Mouse (Mus musculus) CH12.LX (cell line): Measurements from ENCODE around the gene Rapgef2. TPM values are rescaled to one million over a fixed set of nuclear protein-coding genes. Genes with fewer than 3 reads are reported as not detected.

Experiments used
- DNase-seq: peaks from one replicate; pipeline ENCODE4 v3.0.0-alpha.2; 2013; ENCODE audit errors: extremely low read depth
- H3K27ac ChIP-seq: 2 replicates; pipeline ENCODE4 v1.5.1; 2012; ENCODE audit warnings: low read depth, mild to moderate bottlenecking, control low read depth, moderate library complexity; ENCODE audit not compliant: insufficient read depth
- H3K27me3 ChIP-seq: replicated peaks from 2 replicates; pipeline ENCODE3; 2012; ENCODE audit warnings: inconsistent platforms
- H3K36me3 ChIP-seq, 2 experiments: replicated peaks in 1 of 2; 2 replicates each; pipeline versions ENCODE3 to v1.6.1; 2012; ENCODE audit warnings: inconsistent platforms in 1 of 2, low read length in 1 of 2, mild to moderate bottlenecking in 1 of 2, mixed read lengths in 1 of 2, moderate library complexity in 1 of 2; ENCODE audit not compliant: control insufficient read depth in 1 of 2, insufficient read depth in 1 of 2
- H3K4me1 ChIP-seq, 2 experiments: 2 replicates each; pipeline ENCODE4 v1.6.1; 2012; ENCODE audit warnings: inconsistent platforms in 1 of 2, moderate library complexity in 1 of 2; ENCODE audit not compliant: insufficient read depth in 2 of 2, control insufficient read depth in 1 of 2
- H3K4me2 ChIP-seq: 2 replicates; pipeline ENCODE4 v1.6.1; 2012; ENCODE audit warnings: low read depth, mild to moderate bottlenecking, control low read depth; ENCODE audit not compliant: poor library complexity, insufficient read depth, severe bottlenecking
- H3K4me3 ChIP-seq, 3 experiments: fragments of 150-350 bp in 1 of 3; sonication (generic) in 1 of 3; replicated peaks in 1 of 3; 2 replicates each; pipeline versions ENCODE3 to v1.5.1; 2011 to 2012; ENCODE audit warnings: low read depth in 2 of 3, low read length in 2 of 3, mild to moderate bottlenecking in 2 of 3, moderate library complexity in 2 of 3, control low read depth in 1 of 3, improper control_type of control experiment in 1 of 3, inconsistent platforms in 1 of 3, mixed read lengths in 1 of 3; ENCODE audit not compliant: poor library complexity in 1 of 3
- H3K79me2 ChIP-seq: replicated peaks from 2 replicates; pipeline ENCODE4 v1.6.1; 2012; ENCODE audit warnings: mild to moderate bottlenecking, moderate library complexity; ENCODE audit not compliant: control insufficient read depth, poor library complexity, insufficient read depth, severe bottlenecking; ENCODE audit errors: extremely low read depth
- H3K9ac ChIP-seq: 2 replicates; pipeline ENCODE4 v1.6.1; 2012; ENCODE audit warnings: low read depth, mild to moderate bottlenecking, control low read depth, moderate library complexity; ENCODE audit not compliant: insufficient read depth
- H3K9me3 ChIP-seq: replicated peaks from 2 replicates; pipeline ENCODE3; 2012; ENCODE audit warnings: low read length, inconsistent platforms, mixed read lengths
- BHLHE40 ChIP-seq: IDR thresholded peaks from 2 replicates; pipeline ENCODE4 v1.6.1; 2011; ENCODE audit warnings: mild to moderate bottlenecking, low read depth, low read length, improper control_type of control experiment
- CHD1 ChIP-seq: IDR thresholded peaks from 2 replicates; pipeline ENCODE4 v1.6.1; 2012; ENCODE audit warnings: low read depth, low read length, improper control_type of control experiment, inconsistent platforms
- EP300 ChIP-seq: IDR thresholded peaks from 2 replicates; pipeline ENCODE4 v1.6.1; 2011; ENCODE audit warnings: low read length, improper control_type of control experiment
- IRF4 ChIP-seq: IDR thresholded peaks from 2 replicates; pipeline ENCODE4 v1.6.1; 2014; ENCODE audit warnings: low read depth, mild to moderate bottlenecking, inconsistent platforms, low read length, improper control_type of control experiment
- JUN ChIP-seq: IDR thresholded peaks from 2 replicates; pipeline ENCODE4 v1.6.1; 2011; ENCODE audit warnings: low read depth, mild to moderate bottlenecking, low read length, improper control_type of control experiment, moderate library complexity; ENCODE audit not compliant: insufficient read depth
- JUND ChIP-seq: conservative IDR thresholded peaks from 2 replicates; pipeline ENCODE4 v1.6.1; 2011; ENCODE audit warnings: low read depth, low read length, improper control_type of control experiment
- KAT2A ChIP-seq: IDR thresholded peaks from 2 replicates; pipeline ENCODE4 v1.6.1; 2012; ENCODE audit warnings: low read length, improper control_type of control experiment, inconsistent platforms; ENCODE audit not compliant: insufficient replicate concordance
- MAZ ChIP-seq: IDR thresholded peaks from 2 replicates; pipeline ENCODE4 v1.6.1; 2012; ENCODE audit warnings: low read depth, mild to moderate bottlenecking, inconsistent platforms, low read length, improper control_type of control experiment, moderate library complexity
- MXI1 ChIP-seq: IDR thresholded peaks from 2 replicates; pipeline ENCODE4 v1.6.1; 2011; ENCODE audit warnings: mild to moderate bottlenecking, low read depth, low read length, improper control_type of control experiment
- NRF1 ChIP-seq: IDR thresholded peaks from 2 replicates; pipeline ENCODE4 v1.6.1; 2014; ENCODE audit warnings: low read depth, mild to moderate bottlenecking, inconsistent platforms, low read length, improper control_type of control experiment, moderate library complexity
- PAX5 ChIP-seq: IDR thresholded peaks from 2 replicates; pipeline ENCODE4 v1.6.1; 2012; ENCODE audit warnings: low read length, inconsistent platforms, mixed read lengths
- POLR2AphosphoS2 ChIP-seq: IDR thresholded peaks from 2 replicates; pipeline ENCODE4 v1.6.1; 2011; ENCODE audit warnings: low read depth, low read length, improper control_type of control experiment
- RAD21 ChIP-seq: IDR thresholded peaks from 2 replicates; pipeline ENCODE4 v1.6.1; 2011; ENCODE audit warnings: low read depth, mild to moderate bottlenecking, low read length, improper control_type of control experiment, moderate library complexity
- RCOR1 ChIP-seq: conservative IDR thresholded peaks from 2 replicates; pipeline ENCODE4 v1.6.1; 2012; ENCODE audit warnings: low read depth, mild to moderate bottlenecking, inconsistent platforms, low read length, improper control_type of control experiment
- SIN3A ChIP-seq: IDR thresholded peaks from 2 replicates; pipeline ENCODE4 v1.6.1; 2012; ENCODE audit warnings: low read length, improper control_type of control experiment, inconsistent platforms
- SMC3 ChIP-seq: IDR thresholded peaks from 2 replicates; pipeline ENCODE4 v1.6.1; 2011; ENCODE audit warnings: low read depth, low read length, improper control_type of control experiment
- TCF12 ChIP-seq: IDR thresholded peaks from 2 replicates; pipeline ENCODE4 v1.6.1; 2014; ENCODE audit warnings: low read depth, mild to moderate bottlenecking, inconsistent platforms, low read length, improper control_type of control experiment
- UBTF ChIP-seq: IDR thresholded peaks from 2 replicates; pipeline ENCODE4 v1.6.1; 2012; ENCODE audit warnings: low read depth, mild to moderate bottlenecking, inconsistent platforms, low read length, improper control_type of control experiment, moderate library complexity
- USF1 ChIP-seq: IDR thresholded peaks from 2 replicates; pipeline ENCODE4 v1.6.1; 2014; ENCODE audit warnings: low read depth, mild to moderate bottlenecking, inconsistent platforms, low read length, improper control_type of control experiment
- dilution Hi-C: fragments of 300-500 bp; cut with MboI; formaldehyde crosslinking; loops from 2 replicates; pipeline ENCODE4 v1.14.3; 2020; ENCODE audit warnings: low sequenced_read_pairs; ENCODE audit not compliant: extremely low pct_unique_long_range_greater_than_20kb, extremely low pct_ligation_motif_present
- in situ Hi-C: fragments of 300-500 bp; cut with MboI; formaldehyde crosslinking; loops from 3 replicates; pipeline ENCODE4 v1.14.3; 2019; ENCODE audit warnings: low sequenced_read_pairs, low pct_ligation_motif_present, low pct_unique_long_range_greater_than_20kb, mixed read lengths
- polyA plus RNA-seq: library from polyadenylated mRNA; unstranded; fragments of >175 nt; gene quantifications from 2 replicates; pipeline ENCODE4 v1.2.1, GENCODE M21; 2012; ENCODE audit warnings: low read depth; ENCODE audit not compliant: insufficient read length
- total RNA-seq, 2 experiments: library from RNA; depleted of rRNA; stranded (reverse); fragments of 300-350 nt in 1 of 2; fragments of >200 nt in 1 of 2; gene quantifications; 2 replicates each; pipeline ENCODE4 v1.2.3; 2012 to 2014

Rapgef2 gene
- total and polyA plus RNA-seq, 3 experiments: 0.72 to 3.1 (median 2.6) TPM

- Histone ChIP-seq H3K27me3 (no peaks in the 10 kb centered on the region), H3K9ac (no peak overlapping the region), H3K9me3 (no peaks in the 10 kb centered on the region), H3K27ac (no peak overlapping the region), H3K4me1 (peaks cover 0 to 3% of the 10 kb centered on the region in 2 experiments; a peak in 1 of 4 replicates), H3K36me3 (no peaks in the 10 kb centered on the region), H3K79me2 (no peaks in the 10 kb centered on the region), H3K4me3 (no peak overlapping the region), H3K4me2 (no peak overlapping the region)
- TF ChIP-seq RAD21 (no peak), JUND (no peak), JUN (no peak), SIN3A (no peak), IRF4 (no peak), PAX5 (no peak)
- dilution Hi-C loops (no loop called here), in situ Hi-C loops (no loop called here)
- DNase-seq: no peak
Measured at GRCm38 (mm10) chr3:79016830-79017229, 269.5 kb downstream of the Rapgef2 start.

GRCm38 (mm10) chr3:79015621-79016474, 270.5 kb downstream of the Rapgef2 start:
- no peak overlapping the region for H3K4me3 ChIP-seq
- H3K9ac ChIP-seq: no peak overlapping the region
- in situ Hi-C loops: no loop called here
- H3K27me3 ChIP-seq: no peaks in the 10 kb centered on the region
- peaks cover 0 to 3% of the 10 kb centered on the region in 2 experiments; a peak in 1 of 4 replicates for H3K4me1 ChIP-seq
- TF ChIP-seq MXI1 (no peak), USF1 (no peak), SIN3A (no peak), EP300 (no peak), BHLHE40 (no peak), MAZ (no peak), SMC3 (no peak), POLR2AphosphoS2 (no peak), RCOR1 (no peak), JUN (no peak), KAT2A (no peak), CHD1 (no peak), TCF12 (no peak), NRF1 (no peak), UBTF (no peak)
- no peaks in the 10 kb centered on the region for H3K9me3 ChIP-seq
- H3K36me3 ChIP-seq: no peaks in the 10 kb centered on the region
- dilution Hi-C loops: no loop called here
- no peak overlapping the region for H3K27ac ChIP-seq
- H3K4me2 ChIP-seq: no peak overlapping the region
- H3K79me2 ChIP-seq: no peaks in the 10 kb centered on the region
- no peak for DNase-seq

Other genes starting within 250 kb of the Rapgef2 start
- not detected in 2 replicates for gene Gm17359, start 50.1 kb upstream of the Rapgef2 start, total RNA-seq (2012; rRNA removed)
- gene Gm17359, start 50.1 kb upstream of the Rapgef2 start, total RNA-seq (2014; rRNA removed): not detected in 2 replicates
- gene Gm17359, start 50.1 kb upstream of the Rapgef2 start, polyA plus RNA-seq: not detected in 2 replicates